Mouse (Mus musculus) ovary, postnatal 10 days (tissue): ENCODE measurements around the gene Cd82.

Source experiments
- DNase-seq: peaks from one replicate; pipeline ENCODE4 v3.0.0; 2022; ENCODE audit warnings: low spot score

Cd82 gene

DNA sequence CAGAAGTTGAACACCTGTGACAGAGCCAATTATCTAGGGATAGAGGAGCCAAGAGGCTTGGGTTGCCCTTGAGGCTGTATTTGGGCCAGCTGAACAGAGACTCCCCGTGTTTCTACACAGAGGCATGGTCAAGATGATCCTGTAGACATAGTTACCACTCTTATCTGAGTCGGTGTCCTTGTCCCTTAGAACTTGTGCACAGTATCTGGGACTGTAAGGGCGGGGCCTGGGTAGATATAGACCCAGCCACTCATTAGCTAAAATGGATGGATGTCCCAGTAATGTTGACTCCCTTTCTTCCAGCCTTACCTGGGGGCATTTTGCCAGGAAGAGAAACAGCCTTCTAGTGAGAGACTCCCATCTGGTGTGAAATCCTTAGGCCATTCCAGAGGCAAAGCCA is 3.4 kb upstream of the Cd82 start:
- DNase-seq = no peak

DNA sequence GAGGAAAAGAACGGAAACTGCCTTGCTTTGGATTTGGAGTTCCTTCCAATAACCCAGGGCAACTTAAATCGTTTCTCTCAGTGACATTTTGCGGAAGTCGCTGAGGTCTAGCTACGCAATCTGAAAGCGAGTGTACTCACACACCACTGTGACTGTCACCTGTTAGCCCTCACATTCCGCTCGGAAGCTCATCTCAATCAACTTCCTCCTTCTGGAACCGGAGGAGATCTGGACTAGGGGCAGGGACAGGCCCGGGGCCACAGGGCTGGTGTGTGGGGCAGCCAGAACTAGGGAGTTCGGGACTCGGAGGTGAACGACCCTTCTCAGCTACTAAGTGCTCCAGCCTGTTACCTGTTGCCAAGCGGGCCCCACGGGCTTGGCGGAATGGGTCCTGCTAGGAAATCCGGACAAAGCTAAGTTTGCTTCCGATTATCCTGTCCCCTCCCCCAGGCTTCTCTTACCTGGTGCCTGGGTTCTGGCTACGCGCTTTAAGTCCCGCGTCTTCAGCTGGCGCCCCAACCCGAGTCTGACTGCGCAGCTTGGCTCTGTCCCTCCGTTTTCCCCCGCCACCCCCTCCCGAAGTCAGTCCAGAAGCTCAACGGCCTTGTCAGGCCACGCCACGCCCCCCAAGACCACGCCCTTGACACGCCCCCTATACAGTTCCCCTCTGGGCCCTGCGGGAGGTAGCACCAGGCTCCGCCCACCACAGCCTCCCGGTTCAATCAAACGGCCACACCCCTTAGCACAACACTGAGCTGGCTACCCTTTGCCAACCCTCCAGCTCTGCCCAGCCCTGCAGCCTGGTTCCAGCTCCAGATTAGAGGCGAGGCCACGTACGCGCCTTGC is 848 bp downstream of the Cd82 start:
- DNase-seq = peak; percentile 88

GRCm38 (mm10) chr2:93460786-93461469 is 2.0 kb downstream of the Cd82 start:
- DNase-seq = no peak

DNA sequence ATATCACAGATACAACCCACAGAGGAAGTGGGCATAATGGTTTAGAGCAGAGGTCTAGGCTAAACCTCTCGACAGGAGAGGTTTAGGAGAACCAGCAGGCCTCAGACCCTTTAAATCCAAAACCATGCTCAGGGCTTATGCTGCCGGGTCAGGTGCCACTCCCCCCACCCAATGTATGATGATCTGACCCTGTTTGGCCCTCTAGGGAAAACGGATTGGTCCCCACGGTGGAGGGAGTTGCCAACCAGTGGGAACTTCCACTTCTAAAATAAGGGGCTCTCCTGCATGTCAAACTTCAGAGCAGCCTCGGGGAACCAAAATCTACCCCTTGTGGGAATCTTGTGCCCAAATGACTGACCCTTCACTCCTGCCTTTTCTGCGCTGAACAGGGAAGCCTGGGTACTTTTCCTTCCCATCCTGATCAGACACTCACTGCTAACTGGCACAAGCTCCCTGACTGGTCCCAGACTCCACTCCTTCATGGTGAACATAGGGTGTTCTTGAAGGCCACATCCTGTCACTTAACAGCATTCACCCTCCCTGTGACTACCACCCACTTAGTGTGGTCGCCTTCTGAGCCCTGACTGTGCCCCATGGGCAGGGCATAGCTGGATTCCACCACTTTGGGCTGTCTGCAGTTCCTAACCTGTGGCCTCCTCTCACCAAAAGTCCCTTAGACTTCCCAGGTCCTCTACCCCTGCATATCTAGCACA is 3.6 kb downstream of the Cd82 start:
- DNase-seq = no peak

GRCm38 (mm10) chr2:93458332-93459207 is 4.4 kb downstream of the Cd82 start:
- no peak for DNase-seq

- no peak for DNase-seq
Observed at GRCm38 (mm10) chr2:93457426-93458130, 5.4 kb downstream of the Cd82 start.

DNA sequence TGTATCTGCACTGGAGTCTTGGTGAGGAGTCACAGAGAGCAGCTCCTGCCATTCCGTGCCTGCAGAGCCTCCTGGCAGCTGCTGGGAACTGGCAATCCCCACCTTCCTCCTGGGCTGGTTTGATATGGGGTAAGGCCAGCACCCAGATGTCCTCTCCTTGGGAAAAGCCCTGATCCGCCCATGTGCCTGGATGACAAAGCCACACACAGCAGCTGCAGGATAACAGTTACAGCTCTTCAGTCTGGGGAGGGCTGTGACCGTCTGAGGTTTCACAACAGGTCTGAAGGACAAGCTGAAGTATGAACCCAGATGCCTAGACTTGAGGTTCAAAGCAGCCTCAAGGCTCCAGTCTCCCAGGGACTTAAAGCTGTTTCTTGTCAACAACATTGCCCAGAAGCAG is 6.8 kb downstream of the Cd82 start:
- DNase-seq = no peak

DNA sequence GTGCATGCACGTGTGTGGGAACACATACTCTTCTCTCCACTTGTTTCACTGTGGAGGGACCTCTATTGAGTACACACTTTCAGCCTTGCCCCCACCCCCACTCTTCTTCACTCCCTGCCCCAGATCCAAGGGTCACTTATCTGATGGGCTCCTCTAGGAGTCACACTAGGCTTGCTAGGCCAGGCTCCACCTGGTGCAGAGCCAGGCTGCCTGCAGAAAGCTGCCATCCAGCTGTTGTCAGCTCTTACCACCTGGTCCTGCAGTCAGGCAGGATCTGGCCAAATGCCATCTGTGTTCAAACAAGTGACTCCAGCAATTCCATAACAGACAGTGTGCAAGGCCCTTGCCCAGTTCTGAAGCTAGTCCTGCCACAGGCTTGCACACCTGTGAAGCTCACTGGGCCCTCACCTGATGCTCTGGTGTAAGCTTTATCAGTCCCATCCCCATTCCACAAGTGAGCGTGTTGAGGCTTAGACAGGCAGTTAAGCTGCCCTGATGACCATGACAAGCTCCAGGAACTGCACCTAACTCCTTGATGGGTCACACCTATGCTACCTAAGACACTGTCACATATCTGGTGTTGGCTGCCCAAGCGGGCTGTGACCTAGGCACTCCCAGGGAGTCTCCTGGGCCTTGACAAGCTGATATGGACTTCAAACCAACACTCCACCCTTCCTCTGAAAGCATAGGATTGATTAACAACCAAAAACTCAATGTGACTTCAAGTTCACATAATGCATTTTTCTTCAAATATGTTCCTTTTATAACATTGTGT is 7.9 kb downstream of the Cd82 start:
- no peak for DNase-seq

DNA sequence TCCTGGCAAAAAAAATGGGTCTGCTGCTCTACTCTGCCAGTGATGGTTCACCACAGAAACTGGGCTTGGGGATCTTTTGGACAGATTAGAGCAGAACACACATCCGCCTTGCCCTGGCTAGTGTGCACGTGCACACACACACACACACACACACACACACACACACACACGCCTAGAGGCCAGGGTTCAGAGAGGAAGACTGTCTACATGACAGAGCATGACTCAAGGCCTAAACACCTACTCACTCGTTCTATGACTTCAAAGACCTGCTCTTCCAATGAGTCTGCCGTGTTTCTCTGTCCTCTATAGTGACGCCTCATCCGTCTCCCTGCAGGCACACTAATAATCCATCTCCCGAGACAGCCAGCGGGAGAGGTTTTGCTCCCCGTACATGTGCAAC is 8.6 kb downstream of the Cd82 start:
- DNase-seq = no peak

- no peak for DNase-seq
Observed at GRCm38 (mm10) chr2:93453046-93453445, 9.9 kb downstream of the Cd82 start.

- no peak for DNase-seq
Observed at GRCm38 (mm10) chr2:93452506-93452905, 10.4 kb downstream of the Cd82 start.

DNA sequence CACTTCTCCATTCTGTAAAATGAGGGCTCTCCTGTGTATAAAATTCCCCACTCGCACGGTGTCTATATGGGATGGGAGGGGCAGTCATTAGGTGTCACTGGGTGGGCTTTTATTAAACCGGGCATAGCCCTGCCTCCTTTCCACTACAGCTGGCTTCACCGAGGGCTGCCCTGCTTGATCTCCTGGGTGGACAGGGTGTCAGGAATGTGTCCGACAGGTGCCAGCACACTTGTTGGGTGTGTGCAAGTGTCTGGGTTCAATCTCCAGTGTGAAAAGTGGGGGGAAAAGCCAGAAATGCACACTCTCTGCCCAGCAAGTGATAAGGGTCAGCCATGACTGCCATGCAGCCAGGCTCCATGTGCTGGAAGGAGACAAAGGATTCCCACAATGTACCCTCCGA is 10.9 kb downstream of the Cd82 start:
- DNase-seq = no peak

DNA sequence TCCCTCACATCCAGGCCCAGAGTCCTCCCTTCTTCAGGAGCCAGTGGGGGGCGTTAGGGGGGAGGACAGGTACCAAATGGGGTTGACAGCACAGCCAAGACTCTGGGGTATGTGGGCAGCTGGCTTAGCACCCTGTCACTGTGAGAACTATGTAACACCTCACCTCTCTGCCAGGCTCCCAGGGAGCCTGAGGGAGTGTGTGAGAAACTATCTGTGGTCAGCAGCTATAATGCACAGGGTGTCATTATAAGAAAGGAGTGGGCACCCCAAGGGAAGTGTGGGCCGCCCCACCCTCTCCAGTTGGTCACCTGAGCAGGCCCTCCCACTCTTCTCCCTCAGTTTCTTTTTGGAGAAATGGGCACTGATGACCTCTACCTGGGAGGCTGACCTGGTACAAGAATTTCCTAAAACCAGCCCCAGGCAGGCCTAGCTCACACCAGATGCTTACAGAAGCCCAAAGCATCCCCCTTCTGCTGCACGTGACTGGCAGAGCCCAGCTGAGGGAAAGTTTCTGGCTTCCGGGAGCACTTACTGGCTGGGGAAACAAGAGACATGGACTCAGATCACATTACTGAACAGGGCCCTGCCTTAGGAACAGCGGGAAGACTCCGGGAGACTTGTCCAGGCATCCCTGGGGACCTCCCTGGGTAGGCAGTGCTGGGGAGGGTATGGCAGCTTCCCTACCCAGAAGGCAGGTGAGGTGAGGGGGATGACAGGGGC is 11.6 kb downstream of the Cd82 start:
- DNase-seq = no peak

GRCm38 (mm10) chr2:93450695-93451094 is 12.2 kb downstream of the Cd82 start:
- DNase-seq = no peak

DNA sequence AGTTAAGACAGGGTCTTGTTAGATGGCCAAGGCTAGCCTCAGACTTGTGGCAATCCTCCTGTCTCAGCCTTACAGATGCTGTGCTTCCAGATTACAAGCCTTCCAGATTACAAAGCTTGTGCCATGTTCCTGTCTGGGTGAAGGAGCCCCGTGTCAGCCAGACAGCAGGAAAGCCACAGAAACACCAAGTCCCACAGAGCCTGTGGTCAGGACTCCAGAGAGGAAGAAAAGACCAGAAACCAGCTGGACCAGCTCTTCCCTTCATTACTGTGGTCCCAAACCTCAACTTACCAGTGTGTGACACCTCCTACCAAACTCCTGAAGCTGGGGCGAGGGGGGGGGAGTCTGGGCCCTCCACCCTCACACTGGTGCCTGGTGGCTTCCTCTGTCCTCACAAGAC is 13.3 kb downstream of the Cd82 start:
- no peak for DNase-seq

DNA sequence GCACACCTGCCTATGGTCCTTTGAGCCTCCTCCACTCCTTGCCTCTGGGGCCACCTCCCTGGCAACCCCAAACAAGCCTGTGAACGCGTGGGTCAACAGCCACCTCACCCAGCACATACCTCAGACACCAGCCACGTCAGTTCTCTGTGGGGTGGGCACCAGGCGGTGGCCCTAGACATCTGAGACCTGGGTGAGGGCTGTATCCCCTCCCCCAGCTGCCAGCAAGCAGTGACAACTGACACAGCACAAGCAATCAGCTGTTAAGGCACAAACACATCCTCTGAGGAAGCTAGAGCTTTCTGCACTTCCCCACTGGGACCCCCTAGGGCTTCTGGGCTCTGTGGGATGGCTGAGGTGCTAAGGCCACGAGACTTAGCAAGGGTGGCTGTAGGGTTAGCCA is 14.2 kb downstream of the Cd82 start:
- no peak for DNase-seq

GRCm38 (mm10) chr2:93447500-93448249 is 15.3 kb downstream of the Cd82 start:
- no peak for DNase-seq

DNA sequence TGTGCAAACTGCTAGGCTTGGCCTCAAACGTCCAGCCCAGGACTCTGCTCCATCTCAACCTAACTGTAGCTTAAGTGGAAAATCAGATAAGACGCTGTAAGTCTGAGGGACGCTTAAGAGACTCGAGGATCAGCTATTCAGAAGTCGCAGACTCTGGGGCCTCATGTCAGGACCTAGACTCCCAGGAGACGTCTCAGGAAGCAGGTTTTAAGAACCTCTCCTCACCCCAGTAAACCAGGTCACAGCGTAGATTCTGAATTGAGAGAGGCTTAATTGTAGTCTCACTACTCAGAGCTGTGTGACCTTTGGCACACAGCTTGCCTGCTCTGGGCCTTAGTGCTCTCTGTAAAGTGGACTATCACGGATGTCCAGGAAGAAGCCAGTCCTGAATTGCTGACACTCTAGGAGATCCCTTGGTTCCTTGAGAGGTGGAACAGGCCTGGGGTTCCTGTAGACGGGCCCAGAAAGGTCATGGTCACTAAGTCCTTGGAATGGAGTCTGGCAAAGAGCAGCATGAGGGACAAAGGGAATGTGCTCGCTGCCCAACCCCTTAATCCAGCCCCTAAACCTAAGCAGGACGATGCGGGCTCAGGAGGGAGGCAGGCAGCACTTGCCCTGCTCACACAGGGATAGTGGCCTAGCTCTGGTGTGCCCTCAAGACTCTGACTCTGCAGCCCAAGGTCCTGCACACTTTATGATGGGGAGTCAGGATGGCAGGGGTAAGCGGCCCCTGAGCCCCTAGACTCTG is 16.2 kb downstream of the Cd82 start:
- no peak for DNase-seq
